Mouse (Mus musculus) stomach, postnatal 0 days (tissue): Measurements from ENCODE around the gene Slc10a4. TPM values are rescaled to one million over a fixed set of nuclear protein-coding genes. Genes with fewer than 3 reads are reported as not detected.
A peak's percentile ranks its signal among the peaks of the same experiment; 100 is the strongest.

Experiments used
- ATAC-seq: fragments of 200-750 bp; cut with Nextera tagmentation; 2 replicates; pipeline ENCODE4 v1.8.0; 2017; ENCODE audit not compliant: low FRiP score, low TSS enrichment
- DNase-seq: peaks from one replicate; pipeline ENCODE4 v3.0.0-alpha.2; 2016; ENCODE audit warnings: low spot score
- H3K27ac ChIP-seq: fragments of 300-500 bp; sonication (generic); replicated peaks from 2 replicates; pipeline ENCODE4 v1.5.1; 2014; ENCODE audit warnings: mild to moderate bottlenecking, control low read depth
- H3K27me3 ChIP-seq: fragments of 300-500 bp; sonication (generic); 2 replicates; pipeline ENCODE4 v1.6.1; 2014; ENCODE audit warnings: low read length; ENCODE audit not compliant: control insufficient read depth, insufficient read depth
- H3K36me3 ChIP-seq: fragments of 300-500 bp; sonication (generic); 2 replicates; pipeline ENCODE4 v1.6.1; 2014; ENCODE audit warnings: low read length, mixed read lengths; ENCODE audit not compliant: control insufficient read depth, insufficient read depth
- H3K4me1 ChIP-seq: fragments of 300-500 bp; sonication (generic); replicated peaks from 2 replicates; pipeline ENCODE4 v1.6.1; 2014; ENCODE audit warnings: antibody characterized with exemption; ENCODE audit not compliant: control insufficient read depth, insufficient read depth
- H3K4me2 ChIP-seq: fragments of 300-500 bp; sonication (generic); replicated peaks from 2 replicates; pipeline ENCODE4 v1.6.1; 2014; ENCODE audit warnings: low read depth, mild to moderate bottlenecking, control low read depth, moderate library complexity
- H3K4me3 ChIP-seq: fragments of 300-500 bp; sonication (generic); 2 replicates; pipeline ENCODE4 v1.5.1; 2014; ENCODE audit warnings: low read depth, low read length, control low read depth
- H3K9ac ChIP-seq: fragments of 300-500 bp; sonication (generic); 2 replicates; pipeline ENCODE4 v1.6.1; 2014; ENCODE audit warnings: mild to moderate bottlenecking, low read length, control low read depth, mixed read lengths
- H3K9me3 ChIP-seq: fragments of 300-500 bp; sonication (generic); 2 replicates; pipeline ENCODE4 v1.6.1; 2016; ENCODE audit warnings: low read length; ENCODE audit not compliant: control insufficient read depth
- CTCF ChIP-seq: IDR thresholded peaks from 2 replicates; pipeline ENCODE4 v1.5.1; 2016; ENCODE audit warnings: antibody characterized with exemption, low read depth, mild to moderate bottlenecking, moderate library complexity
- EP300 ChIP-seq: optimal IDR thresholded peaks from 2 replicates; pipeline ENCODE3; 2016; ENCODE audit warnings: antibody characterized with exemption
- WGBS: fragments of 180-500 bp; shearing (Covaris S2); extraction: QIAGEN DNeasy Blood & Tissue Kit; methylation state at CpG from one replicate; pipeline ENCODE4 v1.1.7; 2014; 5-methylcytosine and 5-hydroxymethylcytosine counted together
- polyA plus RNA-seq: library from polyadenylated mRNA; unstranded; fragments of >200 nt; fragmentation: Nextera tagmentation; extraction: Ambion mirVana; gene quantifications from 2 replicates; pipeline ENCODE4 v1.2.1, GENCODE M21; 2015

Gene Slc10a4
- polyA plus RNA-seq: 3.9 and 4.1 TPM in 2 replicates

DNA sequence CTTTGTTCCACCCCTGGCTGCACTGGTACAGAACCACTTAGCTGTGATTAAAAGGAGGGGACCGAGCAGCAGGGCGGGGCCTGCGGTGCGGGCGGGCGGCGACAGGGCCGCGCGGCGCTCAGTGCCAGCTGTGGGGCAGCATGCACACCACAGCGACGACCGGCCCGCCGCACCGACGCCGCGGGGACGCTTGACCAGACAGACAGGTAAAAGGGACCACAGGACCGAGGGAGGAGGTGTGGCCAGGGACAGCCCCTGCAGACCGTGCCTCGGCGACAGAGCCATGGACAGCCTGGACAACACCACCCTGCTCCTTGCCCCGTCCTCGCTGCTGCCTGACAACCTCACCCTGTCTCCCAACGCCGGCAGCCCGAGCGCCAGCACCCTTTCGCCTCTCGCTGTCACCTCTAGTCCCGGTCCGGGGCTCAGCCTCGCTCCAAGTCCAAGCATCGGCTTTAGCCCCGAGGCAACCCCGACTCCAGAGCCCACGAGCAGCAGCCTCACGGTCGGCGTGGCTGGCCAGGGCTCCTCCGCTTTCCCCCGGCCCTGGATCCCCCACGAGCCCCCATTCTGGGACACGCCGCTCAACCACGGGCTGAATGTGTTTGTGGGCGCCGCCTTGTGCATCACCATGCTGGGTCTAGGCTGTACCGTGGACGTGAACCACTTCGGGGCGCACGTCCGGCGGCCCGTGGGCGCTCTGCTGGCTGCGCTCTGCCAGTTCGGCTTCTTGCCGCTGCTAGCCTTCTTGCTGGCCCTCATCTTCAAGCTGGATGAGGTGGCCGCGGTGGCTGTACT, at the start of gene Slc10a4:
Gene Slc10a4, plus strand, starts transcription at position 100 of the 798 bp plus-strand sequence.
- Histone ChIP-seq H3K4me3 (peak within 1 kb of the TSS; percentile 39), H3K9ac (peak within 1 kb of the TSS; percentile 41; the same call in 1 of the 2 replicates), H3K4me2 (peak within 1 kb of the TSS; percentile 64), H3K9me3 (no peaks in the 10 kb centered on the region), H3K4me1 (no peaks in the 10 kb centered on the region), H3K27ac (no peak within 1 kb of the TSS), H3K27me3 (peaks cover 3% of the 10 kb centered on the region; the same call in 1 of the 2 replicates), H3K36me3 (no peaks in the 10 kb centered on the region)
- DNase-seq (peak; percentile 57), ATAC-seq (peak; percentile 68)
- WGBS: 9% methylated on average over 64 of the region's 65 CpGs
- TF ChIP-seq EP300 (no peak), CTCF (no peak)

DNA sequence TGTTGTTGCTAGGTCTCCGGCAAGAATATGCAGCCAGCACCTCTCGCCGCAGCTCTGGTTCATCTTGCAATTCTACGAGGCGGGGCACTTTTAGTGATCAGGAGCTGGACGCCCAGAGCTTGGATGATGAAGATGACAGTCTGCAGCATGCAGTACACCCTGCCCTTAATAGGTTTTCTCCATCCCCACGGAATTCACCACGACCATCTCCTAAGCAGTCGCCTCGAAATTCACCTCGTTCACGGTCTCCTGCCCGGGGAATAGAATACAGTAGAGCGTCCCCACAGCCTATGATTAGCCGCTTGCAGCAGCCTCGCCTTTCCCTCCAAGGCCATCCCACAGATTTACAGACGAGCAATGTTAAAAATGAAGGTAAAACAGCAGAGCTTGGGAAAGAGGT, 49.4 kb upstream of the Slc10a4 start:
- H3K27ac ChIP-seq: no peak overlapping the region
- peaks cover 4% of the 10 kb centered on the region; the same call in 1 of the 2 replicates for H3K36me3 ChIP-seq
- 0 out of 2 replicates have a peak, but pooled peaks cover 2% of the 10 kb centered on the region for H3K4me1 ChIP-seq
- no peak overlapping the region for H3K4me3 ChIP-seq
- H3K4me2 ChIP-seq: no peak overlapping the region
- no peaks in the 10 kb centered on the region for H3K27me3 ChIP-seq
- no peak for TF ChIP-seq CTCF
- TF ChIP-seq EP300: no peak
- no peak for DNase-seq
- no peak for ATAC-seq
- no peaks in the 10 kb centered on the region for H3K9me3 ChIP-seq
- 85% methylated on average over 17 of the region's 17 CpGs for WGBS
- H3K9ac ChIP-seq: no peak overlapping the region

DNA sequence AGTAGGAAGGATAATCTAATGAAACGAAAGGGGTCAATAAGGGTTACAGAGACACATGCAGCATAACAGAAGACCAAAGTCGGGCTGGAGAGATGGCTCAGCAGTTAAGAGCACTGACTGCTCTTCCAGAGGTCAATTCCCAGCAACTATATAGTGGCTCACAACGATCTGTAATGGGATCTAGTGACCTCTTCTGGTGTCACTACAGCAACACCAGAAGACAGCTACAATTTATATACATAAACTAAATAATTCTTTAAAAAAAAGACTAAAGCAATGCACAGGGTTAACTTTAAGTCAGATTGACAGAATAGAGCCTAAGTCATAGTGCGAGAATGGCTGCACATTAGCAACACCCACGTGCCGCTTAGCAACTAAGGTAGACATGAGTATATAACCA, 46.6 kb upstream of the Slc10a4 start:
- TF ChIP-seq CTCF (peak; percentile 37), EP300 (no peak)
- Histone ChIP-seq H3K9me3 (no peaks in the 10 kb centered on the region), H3K4me2 (no peak overlapping the region), H3K4me1 (no peaks in the 10 kb centered on the region), H3K9ac (no peak overlapping the region), H3K27ac (no peak overlapping the region), H3K36me3 (peaks cover 4% of the 10 kb centered on the region; the same call in 1 of the 2 replicates), H3K27me3 (no peaks in the 10 kb centered on the region), H3K4me3 (no peak overlapping the region)
- no peak for DNase-seq
- ATAC-seq: no peak
- WGBS: 73% methylated on average over 6 of the region's 6 CpGs

DNA sequence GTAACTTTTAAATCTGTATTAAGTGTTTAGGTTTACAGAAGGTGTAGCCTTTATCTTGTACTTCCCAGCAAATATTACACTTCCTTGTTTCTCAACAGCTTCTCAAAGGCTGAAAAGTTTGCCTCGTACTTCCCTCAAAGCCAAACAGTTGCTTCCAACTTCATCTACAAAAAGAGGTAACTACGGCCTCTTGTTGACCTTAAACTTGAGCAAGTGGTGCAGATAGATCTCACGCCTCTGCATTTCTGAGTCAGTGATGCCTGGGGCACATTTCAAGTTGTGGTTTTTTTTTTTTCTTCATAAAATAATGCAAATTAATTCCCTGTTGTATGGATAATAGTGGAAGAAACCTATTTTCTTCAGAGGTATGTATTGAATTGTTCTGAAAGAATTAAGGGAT, 41.0 kb upstream of the Slc10a4 start:
- Histone ChIP-seq H3K27me3 (no peaks in the 10 kb centered on the region), H3K4me2 (no peak overlapping the region), H3K4me1 (no peaks in the 10 kb centered on the region), H3K36me3 (peaks cover 4% of the 10 kb centered on the region; the same call in 1 of the 2 replicates), H3K9ac (no peak overlapping the region), H3K9me3 (no peaks in the 10 kb centered on the region), H3K4me3 (no peak overlapping the region), H3K27ac (no peak overlapping the region)
- ATAC-seq (no peak), DNase-seq (no peak)
- TF ChIP-seq EP300: no peak
- TF ChIP-seq CTCF: no peak
- WGBS: 56% methylated on average over 3 of the region's 3 CpGs

DNA sequence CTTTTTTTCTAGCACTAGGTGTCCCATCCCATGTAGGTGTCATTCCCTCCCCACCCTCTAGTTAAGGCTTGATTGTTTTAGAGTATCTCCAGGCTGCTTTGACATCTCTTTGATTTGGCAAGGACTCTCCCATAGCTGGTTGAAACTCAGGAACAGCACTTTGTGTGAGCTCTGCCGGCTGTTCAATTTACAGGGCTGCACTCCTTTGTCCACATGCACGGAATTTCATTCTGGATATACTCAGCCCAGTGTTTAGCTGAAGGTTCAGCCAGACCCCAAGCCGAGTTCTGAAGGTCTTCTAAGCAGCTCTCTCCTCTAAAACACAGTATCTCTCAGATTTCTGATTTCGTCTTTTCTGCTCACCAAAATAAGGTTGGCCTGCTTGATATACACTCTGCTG, 34.2 kb upstream of the Slc10a4 start:
- H3K36me3 ChIP-seq: peaks cover 4% of the 10 kb centered on the region
- no peaks in the 10 kb centered on the region for H3K4me1 ChIP-seq
- no peak for TF ChIP-seq EP300
- no peak for TF ChIP-seq CTCF
- H3K27me3 ChIP-seq: no peaks in the 10 kb centered on the region
- ATAC-seq (no peak), DNase-seq (no peak)
- H3K9ac ChIP-seq: no peak overlapping the region
- H3K4me2 ChIP-seq: no peak overlapping the region
- WGBS: 47% methylated on average over 4 of the region's 4 CpGs
- H3K4me3 ChIP-seq: no peak overlapping the region
- peak overlapping the region; percentile 3; the same call in 1 of the 2 replicates for H3K27ac ChIP-seq
- no peaks in the 10 kb centered on the region for H3K9me3 ChIP-seq

DNA sequence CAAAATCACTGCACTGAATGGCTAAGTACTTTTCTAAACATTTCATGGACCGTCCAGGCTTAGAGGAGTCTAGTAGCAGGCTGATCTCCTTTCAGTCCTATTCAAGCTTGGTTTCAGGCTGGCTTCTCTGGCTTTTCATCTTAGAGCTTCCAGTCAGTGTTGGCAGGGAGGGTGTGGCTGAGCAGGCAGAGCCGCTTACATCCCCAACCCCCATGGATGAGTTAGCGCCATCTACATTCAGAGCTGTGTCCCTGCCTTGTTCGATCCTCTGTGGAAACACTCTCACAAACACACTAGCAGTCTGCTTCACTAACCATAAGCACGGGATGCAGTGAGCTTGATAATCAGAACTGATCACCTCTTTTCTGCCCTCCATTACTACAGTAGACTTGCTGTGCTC, 33.7 kb upstream of the Slc10a4 start:
- 0 out of 2 replicates have a peak, but pooled peaks have one; percentile 47 for ATAC-seq
- Histone ChIP-seq H3K4me1 (no peaks in the 10 kb centered on the region), H3K4me2 (no peak overlapping the region), H3K36me3 (peaks cover 4% of the 10 kb centered on the region), H3K9me3 (no peaks in the 10 kb centered on the region), H3K4me3 (no peak overlapping the region), H3K9ac (no peak overlapping the region), H3K27ac (peak overlapping the region; percentile 3; the same call in 1 of the 2 replicates), H3K27me3 (no peaks in the 10 kb centered on the region)
- no peak for TF ChIP-seq EP300
- peak; percentile 57 for TF ChIP-seq CTCF
- 51% methylated on average over 5 of the region's 5 CpGs for WGBS
- DNase-seq: peak; percentile 32
